Mouse (Mus musculus) CD8-positive naive resting alpha-beta T cell, adult 2 months (primary cell): ENCODE results near the gene Zfp128.
A peak's percentile ranks its signal among the peaks of the same experiment; 100 is the strongest.
"Not testable (repeated sequence)": the region's sequence is repeated elsewhere in the genome, so short reads cannot be mapped to it uniquely, and the experiment has no call there.

ENCODE experiments used
- DNase-seq, 2 experiments: peaks; one replicate each; pipeline ENCODE4 v3.0.0; 2022; ENCODE audit warnings: low read depth in 2 of 2, low spot score in 2 of 2

Zfp128 gene

DNA sequence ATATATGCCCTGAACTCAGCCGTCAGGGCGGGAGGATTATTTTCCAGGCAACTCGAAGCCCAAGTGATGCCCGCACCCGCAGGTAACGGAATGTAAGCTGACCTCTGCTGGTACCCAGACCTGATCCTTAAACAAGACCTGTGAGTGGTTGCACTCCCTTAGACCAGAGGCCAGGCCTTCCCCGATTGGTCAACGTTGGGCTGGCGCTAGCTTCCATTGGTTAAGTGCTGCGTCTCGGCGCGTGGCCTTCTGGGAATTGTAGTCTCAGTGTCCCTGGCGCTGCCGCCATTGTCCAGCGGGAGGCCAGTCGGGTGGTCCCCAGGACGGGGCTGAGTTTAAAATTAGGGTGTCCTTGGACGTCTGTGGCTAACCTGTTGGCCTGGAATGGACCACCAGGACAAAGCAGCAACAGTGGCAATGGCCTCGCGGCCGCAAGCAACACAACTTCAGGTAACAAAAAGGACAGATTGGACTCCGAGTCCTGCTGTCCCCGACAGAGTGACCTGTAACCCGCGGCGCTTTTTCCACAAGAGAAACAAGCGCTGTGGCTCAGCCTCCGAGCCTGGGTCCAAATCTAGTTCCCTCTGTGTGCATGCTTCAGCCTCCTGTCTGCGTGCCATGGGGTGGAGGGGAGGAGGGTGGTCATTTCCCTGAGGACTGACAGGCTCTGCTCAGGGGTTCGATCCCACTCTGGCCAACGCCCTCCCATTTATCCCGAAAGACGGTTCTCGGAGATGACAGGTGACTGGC is at the start of gene Zfp128:
Gene Zfp128, plus strand, starts transcription at position 267 of the 750 bp plus-strand sequence.
- DNase-seq = peak; percentile 78 to 80

DNA sequence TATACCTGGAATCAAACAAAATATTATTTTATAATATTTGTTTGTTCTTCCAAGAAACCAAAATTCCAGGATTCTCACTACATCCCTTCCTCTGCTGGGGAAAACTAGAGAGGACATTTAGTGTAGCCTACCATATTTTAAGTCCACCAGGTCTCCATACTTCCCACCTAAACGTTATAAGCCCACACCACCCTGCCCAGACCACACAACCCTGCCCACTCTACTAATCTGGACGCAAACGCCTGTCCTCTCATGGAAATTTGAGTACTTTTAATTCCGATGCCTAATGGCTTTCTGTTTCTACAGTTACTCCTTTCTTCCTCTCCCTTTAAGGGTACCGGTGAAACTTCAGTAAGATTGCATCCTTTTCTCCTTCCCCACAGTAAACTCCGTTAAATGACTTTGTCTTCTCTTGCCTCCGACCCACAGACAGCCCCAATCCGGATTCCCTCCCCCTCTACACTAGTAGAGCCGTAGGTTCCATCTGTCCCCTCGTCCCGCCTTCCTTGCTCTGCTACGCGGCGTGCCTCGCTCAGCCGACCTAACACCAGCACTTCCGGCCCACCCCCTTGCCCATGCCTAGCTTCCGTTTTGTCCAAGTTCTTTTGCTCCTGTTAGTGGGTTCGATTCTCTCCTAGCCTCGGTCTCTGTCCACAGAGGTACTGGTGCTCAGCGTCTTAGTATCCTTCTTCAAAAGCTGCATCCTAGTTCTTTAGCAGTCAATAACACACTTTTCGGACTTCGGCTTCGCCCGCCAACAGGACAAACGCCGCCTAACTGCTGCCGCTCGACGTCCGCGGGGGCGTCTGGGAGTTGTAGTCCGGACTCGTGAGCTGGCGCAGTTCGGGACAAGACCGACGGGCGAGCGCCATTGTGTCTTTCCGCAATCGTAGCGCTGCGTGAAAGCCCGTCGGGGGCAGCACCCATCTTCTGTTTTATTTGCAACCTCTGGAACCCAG is 46.5 kb upstream of the Zfp128 start, which contains the start of gene Zfp110:
Gene Zfp110, plus strand, starts transcription at position 600 of the 959 bp plus-strand sequence.
- DNase-seq = peak; percentile 81 to 88

DNA sequence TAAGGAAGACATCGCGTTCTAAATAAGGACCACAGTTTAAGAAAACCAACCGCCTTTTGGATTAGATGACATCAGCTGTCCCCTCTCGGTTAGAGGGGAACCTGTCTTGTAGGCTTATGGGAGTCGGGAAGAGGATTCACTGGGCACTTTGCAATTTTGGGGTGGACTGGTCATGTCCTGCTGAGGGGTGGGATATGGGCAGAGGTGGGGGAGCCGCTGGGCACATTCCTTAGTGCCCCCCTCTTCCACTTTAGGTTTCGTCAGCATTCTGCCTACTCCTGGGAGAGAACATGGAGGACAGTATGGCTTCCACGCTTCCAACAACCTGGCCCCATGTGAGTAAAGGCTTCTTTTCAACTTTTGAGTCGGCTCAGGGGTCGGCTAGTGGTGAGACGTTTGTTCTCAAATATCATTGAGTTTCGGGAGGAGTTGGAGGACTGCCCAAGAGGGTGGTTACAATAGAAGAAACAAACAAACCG is 45.7 kb upstream of the Zfp128 start:
- DNase-seq = peak in 1 of 2 experiments; percentile 20

DNA sequence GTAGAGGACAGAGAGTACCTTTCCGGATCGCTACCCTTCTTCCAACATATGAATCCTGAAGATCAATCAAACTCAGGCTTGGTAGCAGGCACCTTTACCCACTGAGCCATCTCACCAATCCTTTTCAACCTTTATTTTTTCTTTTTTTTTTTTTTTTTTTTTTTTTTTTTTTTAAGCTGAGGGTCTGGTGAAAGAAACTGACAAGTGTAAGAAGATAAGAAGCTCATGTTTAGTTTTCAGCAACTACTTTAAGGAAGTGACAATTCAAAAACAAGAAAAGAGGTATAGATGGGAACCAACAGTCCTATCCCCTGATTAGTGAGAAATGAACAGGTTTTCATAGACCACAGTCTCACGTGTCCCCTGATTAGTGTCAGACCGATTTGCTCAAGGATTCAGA is 45.2 kb upstream of the Zfp128 start:
- DNase-seq = no peak

DNA sequence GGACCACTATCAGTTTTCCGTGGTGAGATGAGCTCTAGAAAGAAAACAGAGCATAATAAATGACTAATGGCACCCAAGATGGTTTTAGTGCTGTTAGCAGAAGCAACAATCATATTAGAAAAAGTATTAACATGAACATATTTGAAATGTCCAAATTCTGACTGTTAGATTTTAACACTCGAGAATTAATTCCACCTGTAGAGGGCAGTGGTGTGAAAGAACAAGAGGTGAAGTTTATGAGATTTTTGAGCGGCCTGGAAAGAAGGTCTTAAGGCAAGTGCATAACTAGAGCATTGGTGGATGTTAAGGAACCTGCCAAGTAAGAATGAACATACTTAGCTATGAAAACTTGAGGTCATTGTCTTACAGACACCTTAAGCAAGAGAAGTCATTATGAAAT is 6.7 kb upstream of the Zfp128 start:
- peak; percentile 16 to 51 for DNase-seq

DNA sequence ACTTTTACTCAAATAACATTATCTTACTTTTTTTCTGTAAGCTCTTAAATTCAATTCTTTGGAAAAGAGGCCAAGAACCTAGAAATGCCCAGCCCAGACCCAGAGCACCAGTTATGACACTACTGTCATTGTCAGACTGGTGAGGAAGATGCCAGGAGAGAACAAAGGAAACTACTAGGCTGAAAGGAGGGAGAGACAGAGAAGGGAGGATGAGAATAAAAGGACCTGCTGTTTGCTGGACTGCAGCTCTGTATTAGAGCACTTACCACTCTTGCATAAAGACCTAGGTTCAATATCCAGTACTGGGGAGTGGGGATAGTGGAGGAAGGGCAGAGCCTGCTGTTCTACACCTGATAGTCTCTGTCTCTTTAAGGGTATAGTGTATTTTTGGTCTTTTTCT is 941 bp upstream of the Zfp128 start:
- no peak for DNase-seq

DNA sequence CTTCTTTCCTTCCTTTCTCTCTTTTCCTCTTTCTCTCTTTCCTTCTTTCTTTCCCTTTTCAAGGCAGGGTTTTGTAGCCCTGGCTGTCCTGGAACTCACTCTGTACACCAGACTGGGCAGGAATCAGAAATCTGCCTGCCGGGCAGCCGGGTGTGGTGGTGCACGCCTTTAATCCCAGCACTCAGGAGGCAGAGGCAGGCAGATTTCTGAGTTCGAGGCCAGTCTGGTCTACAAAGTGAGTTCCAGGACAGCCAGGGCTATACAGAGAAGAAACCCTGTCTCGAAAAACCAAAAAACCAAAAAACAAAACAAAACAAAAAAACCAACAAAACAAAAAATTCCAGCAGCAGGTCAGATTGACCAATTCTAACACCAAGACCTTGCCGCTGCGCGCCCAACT is 480 bp upstream of the Zfp128 start:
- not testable (repeated sequence) for DNase-seq

DNA sequence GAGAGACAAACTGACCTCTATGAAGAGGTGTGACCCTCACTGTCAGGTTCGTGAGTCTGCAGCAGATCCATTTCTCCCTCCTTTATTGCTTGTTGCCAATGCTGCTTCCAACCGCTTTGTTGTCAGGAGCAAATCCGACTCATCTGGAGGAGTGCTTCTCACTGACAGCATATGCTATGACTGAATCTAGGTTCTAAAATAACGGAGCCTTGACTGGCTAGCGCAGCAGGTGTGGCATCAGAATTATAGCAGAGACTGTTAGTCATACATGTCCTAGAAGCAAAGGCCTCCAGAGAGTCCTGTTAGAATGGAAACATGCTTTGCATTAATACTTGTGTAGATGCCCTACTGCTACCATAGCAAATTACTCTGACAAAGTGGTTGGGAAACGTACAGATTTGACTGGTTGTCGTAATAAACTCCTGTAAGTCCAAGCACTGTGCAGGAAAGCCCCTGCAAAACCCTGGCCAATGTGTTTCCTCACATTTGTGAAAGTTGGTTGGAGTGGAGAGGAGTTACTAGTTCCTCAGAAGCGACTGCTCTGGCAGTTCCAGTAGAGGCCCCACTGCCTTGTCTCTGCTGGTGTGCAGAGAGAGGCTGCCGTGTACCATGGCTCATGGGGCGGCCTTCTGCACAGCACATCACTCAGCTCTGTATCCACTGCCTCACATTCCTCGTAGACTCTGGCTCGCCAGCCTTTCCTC is 5.7 kb downstream of the Zfp128 start:
- DNase-seq = no peak

DNA sequence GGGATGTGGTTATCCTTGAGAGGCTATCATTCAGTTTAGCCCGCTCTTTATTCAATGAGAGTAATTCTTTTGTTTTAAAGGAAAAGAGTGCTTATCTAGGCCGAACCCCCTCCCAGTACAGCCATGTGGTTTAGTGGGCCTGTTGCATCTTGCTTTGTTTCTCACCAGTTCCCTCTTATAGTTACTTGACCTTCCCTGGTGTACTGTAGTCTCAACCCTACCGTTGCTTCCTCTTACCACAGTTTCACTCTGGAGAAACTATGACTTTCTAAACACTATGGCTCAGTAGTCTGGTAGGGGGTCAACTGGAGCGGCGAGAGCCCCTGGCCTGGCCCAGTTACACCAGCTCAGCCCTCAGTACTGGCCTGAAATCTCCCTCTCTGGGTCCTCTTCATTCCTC is 6.6 kb downstream of the Zfp128 start:
- DNase-seq = no peak

DNA sequence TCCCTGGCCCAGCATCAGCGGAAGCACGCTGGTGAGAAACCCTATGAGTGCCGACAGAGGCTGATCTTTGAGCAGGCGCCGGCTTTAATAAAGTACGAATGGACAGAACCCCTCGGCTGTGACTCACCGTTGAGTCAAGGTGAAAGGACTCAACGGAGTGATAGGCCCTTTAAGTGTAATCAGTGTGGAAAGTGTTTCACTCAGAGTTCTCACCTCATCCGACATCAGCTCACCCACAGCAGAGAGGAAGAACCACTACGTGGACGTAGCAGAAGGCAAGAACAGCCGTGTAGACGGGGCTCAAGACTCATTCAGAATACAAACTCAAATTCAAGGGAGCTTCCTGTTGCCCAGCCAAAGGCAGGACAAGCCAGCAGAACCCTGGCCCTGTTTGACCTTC is 10.0 kb downstream of the Zfp128 start:
- DNase-seq = no peak

DNA sequence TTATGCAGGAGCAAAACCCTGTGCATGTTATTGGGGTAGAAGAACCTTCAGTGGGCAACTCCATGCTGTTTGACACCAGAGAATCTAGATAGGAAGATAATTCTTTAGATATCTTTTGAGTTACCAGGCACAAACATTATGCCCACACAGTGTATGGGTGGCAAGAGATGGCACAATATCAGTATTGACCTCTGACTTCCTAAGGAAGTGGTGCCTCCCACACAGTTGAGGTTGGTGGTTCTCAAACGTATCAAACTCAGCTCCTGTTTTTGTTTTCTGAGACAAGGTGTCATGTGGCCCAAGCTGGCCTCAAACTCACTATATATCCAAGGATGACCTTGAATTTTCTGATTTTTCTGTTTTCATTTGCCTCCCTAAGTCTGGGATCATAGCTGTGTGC is 10.4 kb downstream of the Zfp128 start:
- no peak for DNase-seq

DNA sequence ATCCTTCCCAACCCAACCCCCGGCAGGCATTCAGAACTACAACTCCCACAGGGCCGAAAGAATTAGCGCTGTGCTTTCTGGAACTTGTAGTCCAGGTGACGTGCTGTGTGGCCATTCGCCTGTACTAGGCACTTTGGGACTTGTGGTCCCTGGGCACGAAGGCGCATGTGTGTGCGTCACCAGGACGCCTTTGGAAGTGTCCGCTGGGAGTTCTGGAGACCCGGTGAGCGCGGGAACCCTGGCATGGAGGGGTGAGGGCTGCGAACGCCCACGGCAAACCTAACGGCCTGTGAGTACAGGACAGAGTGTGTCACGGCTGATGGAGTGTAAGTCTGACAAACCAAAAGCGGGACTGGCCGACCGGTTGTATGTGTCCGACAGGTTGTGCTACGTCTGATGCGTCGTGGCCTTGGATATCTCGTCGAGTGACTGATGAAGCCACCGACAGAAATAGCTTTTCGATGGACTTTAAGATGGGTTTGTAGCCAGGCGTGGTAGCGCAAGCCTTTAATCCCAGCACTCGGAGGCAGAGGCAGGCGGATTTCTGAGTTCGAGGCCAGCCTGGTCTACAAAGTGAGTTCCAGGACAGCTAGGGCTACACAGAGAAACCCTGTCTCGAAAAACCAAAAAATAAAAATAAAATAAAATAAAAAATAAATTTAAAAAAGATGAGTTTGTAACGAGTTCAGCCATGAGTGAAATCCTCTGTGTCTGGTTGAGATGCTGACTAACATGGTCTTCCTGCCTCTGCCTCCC is 16.9 kb downstream of the Zfp128 start, which contains the start of gene Zscan22:
Gene Zscan22, plus strand, starts transcription at position 161 of the 756 bp plus-strand sequence.
- peak; percentile 61 to 78 for DNase-seq

DNA sequence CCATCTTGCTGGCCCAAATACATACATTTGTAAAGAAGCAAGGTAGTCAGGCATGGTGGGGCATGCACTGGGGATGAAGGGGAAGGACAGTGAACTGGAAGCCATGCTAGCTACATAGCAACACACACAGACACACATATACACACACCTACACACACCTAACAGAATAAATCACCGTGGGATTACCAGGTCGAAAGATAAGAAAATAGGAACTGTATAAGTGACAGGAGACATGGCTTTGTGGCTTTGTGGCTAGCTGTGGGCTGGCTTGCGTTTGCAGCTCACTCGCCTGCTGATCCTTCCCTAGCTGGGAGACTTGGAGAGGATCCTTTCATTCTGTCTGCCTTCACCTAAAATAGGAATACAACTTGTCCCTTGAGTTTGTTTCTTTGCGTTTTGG is 20.5 kb downstream of the Zfp128 start:
- no peak for DNase-seq

DNA sequence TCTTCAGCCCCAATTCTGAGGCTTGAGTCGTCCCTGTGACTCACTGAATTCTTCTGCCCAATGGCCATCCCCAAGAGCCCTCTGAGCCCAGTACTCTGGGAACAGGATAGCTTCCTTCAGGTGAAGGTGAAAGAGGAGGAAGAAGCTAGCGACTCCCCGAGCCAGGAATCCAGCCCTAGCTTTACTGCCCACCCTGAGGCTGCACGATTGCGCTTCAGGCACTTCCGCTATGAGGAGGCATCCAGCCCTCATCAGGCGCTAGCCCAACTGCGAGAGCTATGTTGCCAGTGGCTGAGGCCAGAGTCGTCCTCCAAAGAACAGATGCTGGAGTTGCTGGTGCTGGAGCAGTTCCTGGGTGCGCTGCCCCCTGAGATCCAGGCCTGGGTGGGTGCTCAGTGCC is 22.6 kb downstream of the Zfp128 start:
- DNase-seq = no peak

DNA sequence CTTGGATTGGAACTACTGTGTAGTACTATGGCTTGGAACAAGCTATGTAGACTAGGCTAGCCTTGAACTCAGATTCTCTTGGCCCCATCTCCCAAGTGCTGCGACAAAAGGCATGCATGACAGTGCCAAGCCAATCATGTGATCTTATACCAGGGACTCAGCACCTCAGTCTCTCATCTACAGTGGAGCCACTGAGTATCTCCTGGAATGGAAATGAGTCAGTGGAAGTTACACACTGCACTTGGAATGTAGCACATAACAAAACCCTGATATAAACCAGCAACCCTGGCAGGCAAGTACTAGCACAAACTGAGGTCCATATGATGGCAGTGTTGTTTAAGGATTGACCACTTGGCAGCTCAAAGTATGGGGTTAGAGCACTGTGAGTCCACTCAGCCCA is 24.2 kb downstream of the Zfp128 start:
- no peak for DNase-seq

DNA sequence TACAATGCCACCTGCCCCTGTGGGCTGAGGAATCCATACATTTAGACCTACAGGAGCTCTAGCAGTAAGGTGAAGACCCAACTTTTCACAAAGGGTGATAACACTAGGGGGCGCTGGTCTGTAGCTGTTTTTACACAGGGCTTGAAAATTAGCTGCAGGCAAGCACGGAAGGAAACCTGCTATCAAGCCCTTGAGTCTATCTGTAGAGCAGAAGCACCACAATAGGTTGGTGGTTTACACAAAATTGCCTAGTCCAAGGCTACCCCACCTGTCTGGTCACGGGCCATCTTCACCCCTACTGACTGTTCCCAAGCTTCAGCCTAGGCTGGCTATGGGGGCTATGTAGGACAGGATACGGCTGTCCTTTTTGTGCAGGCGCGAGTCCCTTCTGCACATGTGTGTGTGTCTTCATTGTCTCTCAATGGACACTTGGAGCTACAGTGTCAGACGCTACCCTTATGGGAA is 28.6 kb downstream of the Zfp128 start:
- peak; percentile 82 to 90 for DNase-seq

DNA sequence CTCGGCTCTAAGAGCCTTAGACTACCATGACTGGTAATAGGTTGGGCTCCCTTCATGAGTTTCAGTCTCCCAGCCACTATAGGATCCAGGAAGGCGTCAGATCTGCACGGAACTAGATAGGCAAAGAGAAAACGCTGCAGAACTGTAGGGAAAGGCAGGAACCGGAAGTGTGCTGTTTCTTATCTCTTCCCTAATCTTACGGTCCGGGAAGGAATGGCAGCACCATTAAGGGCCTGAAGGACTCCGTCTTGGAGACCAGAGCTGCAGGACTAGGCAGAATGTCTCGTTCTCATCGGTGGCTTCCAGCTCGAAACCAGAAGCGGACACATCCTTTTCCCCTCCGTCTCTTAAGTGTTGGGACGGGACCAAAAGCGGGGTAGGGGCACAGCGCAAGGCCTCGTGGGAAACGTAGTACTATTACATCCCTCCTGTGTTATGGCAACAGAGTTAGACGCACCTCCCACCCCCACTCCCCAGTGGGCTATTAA is 29.2 kb downstream of the Zfp128 start:
- no peak for DNase-seq

DNA sequence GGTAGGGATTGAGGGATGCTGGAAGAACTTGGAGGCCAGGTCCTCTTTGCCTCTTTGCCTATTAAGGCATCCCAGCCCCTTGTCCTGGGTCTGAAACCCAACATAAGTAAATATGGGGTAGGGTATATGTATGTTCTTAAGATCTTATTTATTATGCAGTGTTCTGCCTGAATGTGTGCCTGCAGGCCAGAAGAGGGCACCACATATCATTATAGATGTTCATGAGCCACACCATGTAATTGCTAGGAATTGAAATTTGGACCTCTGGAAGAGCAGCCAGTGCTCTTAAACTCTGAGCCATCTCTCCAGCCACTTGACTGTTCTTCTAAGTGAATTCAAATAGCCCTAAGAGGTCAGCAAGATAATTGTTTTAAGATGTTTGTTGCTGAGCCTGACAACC is 32.6 kb downstream of the Zfp128 start:
- no peak for DNase-seq

DNA sequence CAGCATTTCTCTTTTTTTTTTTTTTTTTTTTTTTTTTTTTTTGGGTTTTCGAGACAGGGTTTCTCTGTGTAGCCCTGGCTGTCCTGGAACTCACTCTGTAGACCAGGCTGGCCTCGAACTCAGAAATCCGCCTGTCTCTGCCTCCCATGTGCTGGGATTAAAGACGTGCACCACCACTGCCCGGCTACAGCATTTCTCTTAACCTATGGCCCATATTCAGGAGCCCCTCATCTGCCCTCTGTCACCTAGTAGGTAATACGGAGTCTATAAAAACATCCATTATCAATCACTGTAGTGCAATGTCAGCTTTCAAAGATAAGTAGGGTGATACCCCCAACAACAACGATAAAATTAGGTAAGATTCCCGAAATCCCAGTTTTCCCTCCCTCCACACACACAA is 39.5 kb downstream of the Zfp128 start:
- DNase-seq = not testable (repeated sequence)

DNA sequence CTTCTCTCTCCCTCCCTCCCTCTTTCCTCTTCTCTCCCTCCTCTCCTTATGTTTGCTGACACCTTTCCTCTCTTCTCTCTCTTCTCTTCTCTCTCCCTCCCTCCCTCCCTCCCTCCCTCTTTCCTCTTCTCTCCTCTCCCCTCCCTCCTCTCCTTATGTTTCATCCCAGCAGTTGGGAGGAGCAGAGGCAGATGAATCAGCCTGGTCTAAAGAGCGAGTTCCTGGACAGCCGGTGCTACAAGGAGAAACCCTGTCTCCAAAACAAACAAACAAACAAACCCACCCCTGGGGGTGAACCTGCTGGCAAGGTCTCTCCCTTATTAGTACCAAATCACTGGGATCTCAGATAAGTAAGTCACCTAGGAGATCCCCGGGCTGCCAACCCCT is 40.3 kb downstream of the Zfp128 start:
- DNase-seq = no peak
